Mouse (Mus musculus) T-helper 17 cell (primary cell): ENCODE measurements at regions not wholly inside any gene's neighbourhood (a gene's known extent, or its start where the extent isn't known, plus 50 kb on each side); places are given as distances from the start of the nearest gene placed in this dataset.

Experiments used
- in situ Hi-C, 2 experiments: fragments of 300-600 bp; cut with MboI, MseI; formaldehyde crosslinking; loops; 1 replicate in 1 of 2; 2 replicates in 1 of 2; pipeline ENCODE4 v1.15.1; 2025; ENCODE audit warnings: high pct_unique_total_duplicates in 2 of 2

- in situ Hi-C loops, result no loop called here
These were observed 52.5 kb upstream of the Ddx18 start for GRCm38 (mm10) chr1:121620262-121620661.

- in situ Hi-C loops, result loop anchor here in 1 of 2 experiments (10.0 kb wide), 1 partner anchor 1556 kb away; no protein-coding TSS in a partner anchor
These were observed 50.8 kb upstream of the Ddx18 start for GRCm38 (mm10) chr1:121618550-121618949.
